Mouse (Mus musculus) bone marrow macrophage, adult 2 months (primary cell): ENCODE data around the gene Abhd12. TPM values are rescaled to one million over a fixed set of nuclear protein-coding genes. Genes with fewer than 3 reads are reported as not detected.
"Not testable (repeated sequence)": the region's sequence is repeated elsewhere in the genome, so short reads cannot be mapped to it uniquely, and the experiment has no call there.

Source experiments
- H3K27ac ChIP-seq: 2 replicates; pipeline ENCODE4 v1.5.1; 2012; ENCODE audit warnings: low read depth, low read length; ENCODE audit not compliant: insufficient read depth
- H3K4me1 ChIP-seq: 2 replicates; pipeline ENCODE4 v1.6.1; 2012; ENCODE audit warnings: low read length; ENCODE audit not compliant: control insufficient read depth, insufficient read depth
- H3K4me3 ChIP-seq: 2 replicates; pipeline ENCODE4 v1.5.1; 2012; ENCODE audit warnings: mild to moderate bottlenecking, low read length, moderate library complexity; ENCODE audit not compliant: insufficient read depth
- CTCF ChIP-seq: IDR thresholded peaks from 2 replicates; pipeline ENCODE4 v1.5.1; 2012; ENCODE audit warnings: low read depth, mild to moderate bottlenecking, low read length, moderate library complexity
- POLR2A ChIP-seq: IDR thresholded peaks from 2 replicates; pipeline ENCODE4 v1.6.1; 2012; ENCODE audit warnings: mild to moderate bottlenecking, low read depth, low read length, borderline replicate concordance
- polyA plus RNA-seq: library from polyadenylated mRNA; stranded (reverse); fragments of >200 nt; gene quantifications from 2 replicates; pipeline ENCODE4 v1.2.4, GENCODE M21; 2012; ENCODE audit not compliant: missing spikeins, insufficient read depth, insufficient read length

Abhd12 gene
- polyA plus RNA-seq, 1 experiment: 430 TPM

GRCm38 (mm10) chr2:150914781-150915515, 10.4 kb upstream of the Abhd12 start:
- Histone ChIP-seq H3K27ac (peak overlapping the region; percentile 41), H3K4me1 (peaks cover 29% of the 10 kb centered on the region), H3K4me3 (no peak overlapping the region)
- no peak for TF ChIP-seq POLR2A
- no peak for TF ChIP-seq CTCF

GRCm38 (mm10) chr2:150910295-150910881, 5.8 kb upstream of the Abhd12 start:
- TF ChIP-seq POLR2A (no peak), CTCF (no peak)
- peaks cover 14% of the 10 kb centered on the region for H3K4me1 ChIP-seq
- peak overlapping the region; percentile 82 for H3K27ac ChIP-seq
- H3K4me3 ChIP-seq: peak overlapping the region; percentile 94

- TF ChIP-seq POLR2A (no peak), CTCF (no peak)
- H3K27ac ChIP-seq: peak overlapping the region; percentile 82
- peak overlapping the region; percentile 94 for H3K4me3 ChIP-seq
- peaks cover 13% of the 10 kb centered on the region for H3K4me1 ChIP-seq
These were observed 5.0 kb upstream of the Abhd12 start for GRCm38 (mm10) chr2:150909429-150910039.

- not testable (repeated sequence) for H3K4me1 ChIP-seq
- Histone ChIP-seq H3K27ac (peak overlapping the region; percentile 82; the same call in 1 of the 2 replicates), H3K4me3 (peak overlapping the region; percentile 94)
These were observed 4.3 kb upstream of the Abhd12 start for GRCm38 (mm10) chr2:150908881-150909280.

- Histone ChIP-seq H3K4me3 (peak within 1 kb of the TSS; percentile 96), H3K4me1 (peaks cover 12% of the 10 kb centered on the region), H3K27ac (peak within 1 kb of the TSS; percentile 86)
- no peak for TF ChIP-seq POLR2A
- no peak for TF ChIP-seq CTCF
These were observed 452 bp upstream of the Abhd12 start, which contains the start of gene Gins1 for GRCm38 (mm10) chr2:150904936-150905450. Gins1 (plus strand) TSS chr2:150905400.

GRCm38 (mm10) chr2:150902347-150902746, 2.2 kb downstream of the Abhd12 start:
- Histone ChIP-seq H3K4me1 (peaks cover 22% of the 10 kb centered on the region), H3K4me3 (peak overlapping the region; percentile 27), H3K27ac (no peak overlapping the region)
- TF ChIP-seq POLR2A (no peak), CTCF (no peak)

- Histone ChIP-seq H3K4me1 (peaks cover 37% of the 10 kb centered on the region), H3K27ac (no peak overlapping the region), H3K4me3 (no peak overlapping the region)
- TF ChIP-seq CTCF: no peak
- TF ChIP-seq POLR2A: no peak
These were observed 4.2 kb downstream of the Abhd12 start for GRCm38 (mm10) chr2:150900341-150900740.

GRCm38 (mm10) chr2:150895691-150896252, 8.8 kb downstream of the Abhd12 start:
- peaks cover 40% of the 10 kb centered on the region for H3K4me1 ChIP-seq
- H3K4me3 ChIP-seq: peak overlapping the region; percentile 15
- peak overlapping the region; percentile 94 for H3K27ac ChIP-seq
- TF ChIP-seq POLR2A (no peak), CTCF (no peak)

- Histone ChIP-seq H3K4me3 (no peak overlapping the region), H3K27ac (peak overlapping the region; percentile 67), H3K4me1 (peaks cover 38% of the 10 kb centered on the region)
- TF ChIP-seq CTCF (no peak), POLR2A (no peak)
These were observed 9.8 kb downstream of the Abhd12 start for GRCm38 (mm10) chr2:150894617-150895267.
